Mouse (Mus musculus) kidney, postnatal 14 days (tissue): Measurements from ENCODE around the gene Dlg2.

Experiments used
- DNase-seq: peaks from one replicate; pipeline ENCODE4 v3.0.0; 2022; ENCODE audit warnings: mixed read lengths

Dlg2 gene

GRCm38 (mm10) chr7:92113065-92113464, 1636.6 kb downstream of the Dlg2 start:
- DNase-seq = no peak

GRCm38 (mm10) chr7:92115237-92115871, 1638.9 kb downstream of the Dlg2 start:
- DNase-seq = peak; percentile 4

- DNase-seq = no peak
Observed at GRCm38 (mm10) chr7:92123276-92123675, 1646.8 kb downstream of the Dlg2 start.

- DNase-seq = no peak
Observed at GRCm38 (mm10) chr7:92125886-92126285, 1649.4 kb downstream of the Dlg2 start.

- peak; percentile 17 for DNase-seq
Observed at GRCm38 (mm10) chr7:92134301-92134700, 1657.8 kb downstream of the Dlg2 start.

GRCm38 (mm10) chr7:92135624-92136023, 1659.2 kb downstream of the Dlg2 start:
- no peak for DNase-seq

- DNase-seq = no peak
Observed at GRCm38 (mm10) chr7:92140051-92140817, 1663.8 kb downstream of the Dlg2 start.

GRCm38 (mm10) chr7:92147499-92147898, 1671.0 kb downstream of the Dlg2 start:
- DNase-seq = no peak

GRCm38 (mm10) chr7:92150768-92151167, 1674.3 kb downstream of the Dlg2 start:
- DNase-seq = no peak

GRCm38 (mm10) chr7:92154603-92155002, 1678.1 kb downstream of the Dlg2 start:
- DNase-seq = no peak

- no peak for DNase-seq
Observed at GRCm38 (mm10) chr7:92163150-92163549, 1686.7 kb downstream of the Dlg2 start.

- DNase-seq = no peak
Observed at GRCm38 (mm10) chr7:92164316-92164715, 1687.8 kb downstream of the Dlg2 start.

GRCm38 (mm10) chr7:92164875-92165518, 1688.5 kb downstream of the Dlg2 start:
- no peak for DNase-seq

- DNase-seq = no peak
Observed at GRCm38 (mm10) chr7:92180029-92180428, 1703.6 kb downstream of the Dlg2 start.

GRCm38 (mm10) chr7:92180591-92181587, 1704.4 kb downstream of the Dlg2 start:
- peak; percentile 32 for DNase-seq

- no peak for DNase-seq
Observed at GRCm38 (mm10) chr7:92181959-92182612, 1705.6 kb downstream of the Dlg2 start.

- DNase-seq = no peak
Observed at GRCm38 (mm10) chr7:92184371-92185059, 1708.0 kb downstream of the Dlg2 start.

GRCm38 (mm10) chr7:92186341-92186740, 1709.9 kb downstream of the Dlg2 start:
- no peak for DNase-seq

GRCm38 (mm10) chr7:92189149-92189548, 1712.7 kb downstream of the Dlg2 start:
- DNase-seq = no peak

GRCm38 (mm10) chr7:92196004-92196403, 1719.5 kb downstream of the Dlg2 start:
- no peak for DNase-seq

GRCm38 (mm10) chr7:92197621-92198020, 1721.1 kb downstream of the Dlg2 start:
- DNase-seq = no peak
